Mouse (Mus musculus): ENCODE data around the gene Rptor.

- TF ChIP-seq POLR2A (IDR thresholded peaks at IDR 0.05; ENCODE audit: insufficient read depth, low read depth, low read length) (no peak), CTCF (IDR thresholded peaks at IDR 0.05) (no peak), EP300 (IDR thresholded peaks at IDR 0.05; ENCODE audit: insufficient read depth, low read depth, low read length) (no peak)
Observed at GRCm38 (mm10) chr11:119902891-119903290, 300.2 kb downstream of the Rptor start.

Data from heart, adult 2 months (tissue).